Mouse (Mus musculus): ENCODE measurements around the gene Vcan.

DNA sequence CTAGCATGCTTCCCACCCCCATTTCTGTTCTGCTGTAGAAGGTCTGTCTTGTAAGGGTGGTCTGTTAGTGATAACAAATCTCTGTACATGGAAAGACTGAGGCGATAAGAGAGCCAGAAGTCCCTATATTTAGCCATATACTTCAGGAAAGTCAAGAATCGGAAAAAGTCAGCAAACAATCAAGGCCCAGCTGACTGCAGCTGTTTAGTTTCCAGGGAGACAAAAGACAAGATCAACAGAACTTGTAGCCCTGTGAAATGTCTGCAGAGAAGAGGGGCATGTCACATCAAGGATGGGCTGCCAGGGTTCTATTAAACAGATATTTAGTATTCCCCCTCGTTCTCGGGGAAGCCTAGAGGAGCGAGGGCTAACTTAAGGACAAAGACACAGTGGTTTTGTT is 7.2 kb downstream of the Vcan start:
- TF ChIP-seq POLR2A (IDR thresholded peaks at IDR 0.05; ENCODE audit: low read depth, low read length) (no peak), CTCF (conservative IDR thresholded peaks at IDR 0.05; ENCODE audit: insufficient read depth, insufficient read length, low read depth, low read length) (no peak)
